In genomic region chr7:143565648-143566039, GRCm38 (mm10) we compare ENCODE assay signal across 14 mouse cellular contexts. TPM values are rescaled to one million over a fixed set of nuclear protein-coding genes. Genes with fewer than 3 reads are reported as not detected.
DNase-seq lines count a peak whose midpoint lies in the region; ATAC-seq and TF ChIP-seq lines count a peak whose summit lies in the region.
"Had no signal": no experiment of that assay in that cellular context is flagged by ENCODE, and none has a peak within 500 bp of the region (broad histone marks: within the 10 kb centered on the region; RNA-seq: fewer than 3 reads in every experiment).

No protein-coding gene starts in this region.

- 21% methylated on average over 3 of the region's 3 CpGs for WGBS in liver, embryonic 16.5 days (ENCODE audit: insufficient replicate concordance)
- 95% methylated on average over 3 of the region's 3 CpGs for WGBS in midbrain, embryonic 16.5 days

- H3K4me2 ChIP-seq in liver, embryonic 16.5 days (ENCODE audit: low read depth, low read length) = peak overlapping the region; percentile 52
- H3K4me2 ChIP-seq in midbrain, embryonic 16.5 days (ENCODE audit: low read length) = no peak overlapping the region
- H3K4me2 ChIP-seq: forebrain, embryonic 15.5 days; limb, embryonic 15.5 days had no signal

- ATAC-seq in erythroid progenitor cell, adult 5-6 weeks (replicated peaks; ENCODE audit: low FRiP score, poor library complexity, severe bottlenecking) = peak; percentile 85
- peak; percentile 94 for ATAC-seq in liver, embryonic 16.5 days (ENCODE audit: low read depth)
- no peak for ATAC-seq in midbrain, embryonic 16.5 days
- ATAC-seq: forebrain, embryonic 15.5 days; Patski had no signal

- no peak overlapping the region for H3K4me3 ChIP-seq in MEL (ENCODE audit: control insufficient read depth in 1 of 2, insufficient read depth in 1 of 2, low read depth in 2 of 2, low read length in 2 of 2)
- H3K4me3 ChIP-seq in liver, embryonic 16.5 days (ENCODE audit: low read depth, low read length) = peak overlapping the region; percentile 5; the same call in 1 of the 2 replicates
- no peak overlapping the region for H3K4me3 ChIP-seq in midbrain, embryonic 16.5 days (ENCODE audit: low read depth, low read length)
- H3K4me3 ChIP-seq: forebrain, embryonic 15.5 days; layer of hippocampus, adult 2 months; limb, embryonic 15.5 days had no signal

- peak overlapping the region; percentile 4; the same call in 1 of the 2 replicates for H3K9ac ChIP-seq in MEL (ENCODE audit: control insufficient read depth, low read depth, low read length, poor library complexity, severe bottlenecking)
- H3K9ac ChIP-seq in liver, embryonic 16.5 days (ENCODE audit: low read depth, low read length) = peak overlapping the region; percentile 47
- no peak overlapping the region for H3K9ac ChIP-seq in midbrain, embryonic 16.5 days (ENCODE audit: low read depth, low read length)
- H3K9ac ChIP-seq: forebrain, embryonic 15.5 days; limb, embryonic 15.5 days had no signal

- H3K36me3 ChIP-seq in MEL (ENCODE audit: control insufficient read depth in 1 of 2, insufficient read depth in 2 of 2, low read length in 2 of 2) = peaks cover 31 to 32% of the 10 kb centered on the region in 2 experiments
- peaks cover 90% of the 10 kb centered on the region for H3K36me3 ChIP-seq in liver, embryonic 16.5 days (ENCODE audit: control insufficient read depth, insufficient read depth)
- H3K36me3 ChIP-seq in midbrain, embryonic 16.5 days (ENCODE audit: control insufficient read depth, insufficient read depth, low read length) = peaks cover 51% of the 10 kb centered on the region

- peaks cover 22 to 30% of the 10 kb centered on the region in 2 experiments for H3K4me1 ChIP-seq in MEL (ENCODE audit: control insufficient read depth in 1 of 2, insufficient read depth in 2 of 2, low read length in 2 of 2)
- peaks cover 28% of the 10 kb centered on the region for H3K4me1 ChIP-seq in liver, embryonic 16.5 days (ENCODE audit: control insufficient read depth, low read depth, low read length)
- H3K4me1 ChIP-seq in midbrain, embryonic 16.5 days (ENCODE audit: control insufficient read depth, insufficient read depth, low read length) = no peaks in the 10 kb centered on the region
- H3K4me1 ChIP-seq: forebrain, embryonic 15.5 days; limb, embryonic 15.5 days had no signal

- peak in 1 of 2 experiments; percentile 47; a peak in 1 of 4 replicates for TF ChIP-seq POLR2A in MEL (IDR thresholded peaks at IDR 0.05; ENCODE audit: control insufficient read depth in 1 of 2, insufficient read depth in 1 of 2, low read depth in 1 of 2, low read length in 2 of 2, poor library complexity in 1 of 2)

- peak; percentile 98 to 99 for TF ChIP-seq EP300 in MEL (IDR thresholded peaks at IDR 0.05; ENCODE audit: low read depth in 1 of 2, low read length in 2 of 2)

- H3K27ac ChIP-seq in MEL (ENCODE audit: control insufficient read depth, low read depth, low read length) = peak overlapping the region; percentile 79
- H3K27ac ChIP-seq in liver, embryonic 16.5 days (ENCODE audit: low read length) = peak overlapping the region; percentile 81
- no peak overlapping the region for H3K27ac ChIP-seq in midbrain, embryonic 16.5 days (ENCODE audit: low read length)
- H3K27ac ChIP-seq: forebrain, embryonic 15.5 days; layer of hippocampus, adult 2 months; limb, embryonic 15.5 days had no signal

- peak; percentile 99 for DNase-seq in 416B (ENCODE audit: low read depth)
- DNase-seq in MEL (ENCODE audit: low read depth, low spot score) = peak; percentile 92
- no peak for DNase-seq in embryo, embryonic 10.5 days (ENCODE audit: low spot score)
- no peak for DNase-seq in adrenal gland, adult (ENCODE audit: inconsistent age in 2 of 2, low spot score in 1 of 2)
- DNase-seq: cerebellum, postnatal 25 days; kidney, adult 9 months; midbrain, embryonic 14.5 days had no signal

- H3K27me3 ChIP-seq in MEL (ENCODE audit: control insufficient read depth in 1 of 2, insufficient read depth in 2 of 2, low read length in 2 of 2) = no peaks in the 10 kb centered on the region
- no peaks in the 10 kb centered on the region for H3K27me3 ChIP-seq in liver, embryonic 16.5 days (ENCODE audit: control insufficient read depth, insufficient read depth, low read depth, low read length)
- no peaks in the 10 kb centered on the region for H3K27me3 ChIP-seq in midbrain, embryonic 16.5 days (ENCODE audit: control insufficient read depth, insufficient read depth, low read depth, low read length)
- H3K27me3 ChIP-seq: forebrain, embryonic 15.5 days; limb, embryonic 15.5 days; Patski had no signal

- no peak for TF ChIP-seq CTCF in MEL (IDR thresholded peaks at IDR 0.05 in 2 of 3, conservative IDR thresholded peaks at IDR 0.05 in 1 of 3; ENCODE audit: control insufficient read depth in 1 of 3, insufficient read depth in 1 of 3, low read depth in 2 of 3, low read length in 3 of 3, poor library complexity in 1 of 3, severe bottlenecking in 1 of 3)

- no peaks in the 10 kb centered on the region for H3K9me3 ChIP-seq in MEL (replicated peaks; ENCODE audit: insufficient read depth, low read length)
- H3K9me3 ChIP-seq in liver, embryonic 16.5 days (replicated peaks; ENCODE audit: control insufficient read depth, low read length) = no peaks in the 10 kb centered on the region
- H3K9me3 ChIP-seq in midbrain, embryonic 16.5 days (replicated peaks; ENCODE audit: control insufficient read depth, low read length, poor library complexity, severe bottlenecking) = no peaks in the 10 kb centered on the region
- H3K9me3 ChIP-seq: forebrain, embryonic 15.5 days; limb, embryonic 15.5 days had no signal

- no peaks in the 10 kb centered on the region for H3K79me2 ChIP-seq in MEL (ENCODE audit: control insufficient read depth, insufficient read depth, low read length, poor library complexity)

- no peak for TF ChIP-seq RAD21 in MEL (IDR thresholded peaks at IDR 0.05; ENCODE audit: low read depth, low read length)

TF ChIP-seq in MEL, 35 proteins besides CTCF, POLR2A, EP300 and RAD21 (continues in another document):
- TF ChIP-seq MAX (IDR thresholded peaks at IDR 0.05; ENCODE audit: low read length) = no peak
- TF ChIP-seq MYC (IDR thresholded peaks at IDR 0.05; ENCODE audit: low read depth, low read length) = no peak
- TF ChIP-seq MAZ (IDR thresholded peaks at IDR 0.05; ENCODE audit: low read depth, low read length) = 0 out of 2 replicates have a peak, but pooled peaks have one; percentile 31
- peak; percentile 99 for TF ChIP-seq TCF12 (IDR thresholded peaks at IDR 0.05; ENCODE audit: low read depth, low read length)
- peak; percentile 98 for TF ChIP-seq TAL1 (IDR thresholded peaks at IDR 0.05; ENCODE audit: low read length)
- TF ChIP-seq NRF1 (IDR thresholded peaks at IDR 0.05; ENCODE audit: insufficient read depth, low read depth, low read length, poor library complexity, severe bottlenecking) = no peak
- TF ChIP-seq USF1 (IDR thresholded peaks at IDR 0.05; ENCODE audit: low read depth, low read length) = no peak
- no peak for TF ChIP-seq NELFE (IDR thresholded peaks at IDR 0.05; ENCODE audit: low read depth, low read length)
- TF ChIP-seq E2F4 (IDR thresholded peaks at IDR 0.05; ENCODE audit: borderline replicate concordance, low read depth, low read length) = no peak
- TF ChIP-seq MEF2A (IDR thresholded peaks at IDR 0.05; ENCODE audit: extremely low read depth, insufficient replicate concordance, low read depth, low read length, poor library complexity, severe bottlenecking) = no peak
- no peak for TF ChIP-seq JUND (IDR thresholded peaks at IDR 0.05; ENCODE audit: low read depth, low read length)
- no peak; the same call in 1 of the 2 replicates for TF ChIP-seq ZKSCAN1 (IDR thresholded peaks at IDR 0.05; ENCODE audit: low read depth, low read length)
- no peak for TF ChIP-seq BHLHE40 (IDR thresholded peaks at IDR 0.05; ENCODE audit: borderline replicate concordance, low read depth, low read length)
- no peak for TF ChIP-seq UBTF (IDR thresholded peaks at IDR 0.05; ENCODE audit: borderline replicate concordance, insufficient read depth, low read depth, low read length)
- TF ChIP-seq ELF1 (IDR thresholded peaks at IDR 0.05; ENCODE audit: low read depth, low read length) = peak; percentile 53; the same call in 1 of the 2 replicates
- peak; percentile 100 for TF ChIP-seq GATA1 (IDR thresholded peaks at IDR 0.05; ENCODE audit: low read depth, low read length)
- no peak; the same call in 1 of the 2 replicates for TF ChIP-seq ZNF384 (IDR thresholded peaks at IDR 0.05; ENCODE audit: low read depth, low read length)
- no peak; the same call in 1 of the 2 replicates for TF ChIP-seq POLR2AphosphoS5 (IDR thresholded peaks at IDR 0.05; ENCODE audit: borderline replicate concordance, low read depth, low read length)
- peak; percentile 86 for TF ChIP-seq SIN3A (IDR thresholded peaks at IDR 0.05; ENCODE audit: low read length)
- no peak for TF ChIP-seq USF2 (IDR thresholded peaks at IDR 0.05; ENCODE audit: borderline replicate concordance in 1 of 2, insufficient read depth in 1 of 2, low read depth in 1 of 2, low read length in 2 of 2)
- TF ChIP-seq TBP (IDR thresholded peaks at IDR 0.05; ENCODE audit: low read depth, low read length) = peak; percentile 75; the same call in 1 of the 2 replicates
- TF ChIP-seq GABPA (IDR thresholded peaks at IDR 0.05; ENCODE audit: low read depth, low read length) = no peak
- TF ChIP-seq SMC3 (IDR thresholded peaks at IDR 0.05; ENCODE audit: low read depth, low read length) = peak; percentile 20; the same call in 1 of the 2 replicates

RNA-seq across cellular contexts. Expression of gene Nap1l4, which starts 16.7 kb away (rescaled TPM):
- 136 and 165 TPM in 2 replicates for total RNA-seq in MEL (2012; rRNA removed)
- 100 to 1,000 TPM in 1 of 2 experiments, not detected in 1; 186 TPM for polyA plus RNA-seq in MEL (2012; ENCODE audit: insufficient read depth in 1 of 2, insufficient read length in 2 of 2, low read depth in 1 of 2, low replicate concordance in 2 of 2, missing spikeins in 1 of 2)
- 114 and 120 TPM in 2 replicates for total RNA-seq in erythroid progenitor cell, adult 5-6 weeks (2015; ENCODE audit: low replicate concordance)
- total RNA-seq in erythroid progenitor cell, adult 5-6 weeks (2017; ENCODE audit: low replicate concordance) = 158 and 165 TPM in 2 replicates
- polyA plus RNA-seq in liver, embryonic 16.5 days (2015; fragmentation: Nextera tagmentation; extraction: Ambion mirVana) = 74.9 and 78.9 TPM in 2 replicates
- polyA plus RNA-seq in midbrain, embryonic 16.5 days (2015; fragmentation: Nextera tagmentation; extraction: Ambion mirVana) = 327 and 338 TPM in 2 replicates

RNA-seq across cellular contexts. Expression of gene Cars, which starts 34.2 kb away (rescaled TPM):
- 40.8 and 62.2 TPM in 2 replicates for total RNA-seq in MEL (2012; rRNA removed)
- 10 to 100 TPM in 1 of 2 experiments, not detected in 1; 73.5 TPM for polyA plus RNA-seq in MEL (2012; ENCODE audit: insufficient read depth in 1 of 2, insufficient read length in 2 of 2, low read depth in 1 of 2, low replicate concordance in 2 of 2, missing spikeins in 1 of 2)
- total RNA-seq in erythroid progenitor cell, adult 5-6 weeks (2015; ENCODE audit: low replicate concordance) = 139 and 184 TPM in 2 replicates
- 212 and 322 TPM in 2 replicates for total RNA-seq in erythroid progenitor cell, adult 5-6 weeks (2017; ENCODE audit: low replicate concordance)
- 62.0 and 64.3 TPM in 2 replicates for polyA plus RNA-seq in liver, embryonic 16.5 days (2015; fragmentation: Nextera tagmentation; extraction: Ambion mirVana)
- 70.5 and 78.6 TPM in 2 replicates for polyA plus RNA-seq in midbrain, embryonic 16.5 days (2015; fragmentation: Nextera tagmentation; extraction: Ambion mirVana)

Comparison
In these comparisons a context has a peak if more than half of its experiments do, and no peak if none do; other contexts are left out.
1. DNase-seq: peak in 416B (single experiment) and MEL (single experiment); none in embryo, embryonic 10.5 days (single experiment) and adrenal gland, adult (0 of 2).